Mouse (Mus musculus) CD4-positive, CD25-positive, alpha-beta regulatory T cell, adult 2 months (primary cell): ENCODE data around the gene R3hdm2.

ENCODE experiments used
- DNase-seq: peaks from one replicate; pipeline ENCODE4 v3.0.0-alpha.2; 2012; ENCODE audit warnings: low read depth, low spot score

Gene R3hdm2

GRCm38 (mm10) chr10:127542720-127543119 lies 162.6 kb downstream of the R3hdm2 start:
- no peak for DNase-seq

GRCm38 (mm10) chr10:127543916-127544315 lies 163.8 kb downstream of the R3hdm2 start:
- no peak for DNase-seq

- no peak for DNase-seq
Measured at GRCm38 (mm10) chr10:127544375-127544774, 164.2 kb downstream of the R3hdm2 start.

- DNase-seq = peak; percentile 27
Measured at GRCm38 (mm10) chr10:127546505-127546904, 166.4 kb downstream of the R3hdm2 start.

- no peak for DNase-seq
Measured at GRCm38 (mm10) chr10:127548236-127548635, 168.1 kb downstream of the R3hdm2 start.
